Mouse (Mus musculus) frontal cortex, adult (tissue): Measurements from ENCODE around the gene Ptms.

Experiments used
- ATAC-seq: cut with Nextera tagmentation; 2 replicates; pipeline ENCODE4 v1.9.2; 2017; ENCODE audit warnings: mild to moderate bottlenecking, moderate library complexity, mixed read lengths; ENCODE audit not compliant: low TSS enrichment

The Ptms gene

GRCm38 (mm10) chr6:124930231-124930630, 10.3 kb upstream of the Ptms start:
- ATAC-seq = no peak

GRCm38 (mm10) chr6:124925941-124926340, 6.0 kb upstream of the Ptms start:
- no peak for ATAC-seq

DNA sequence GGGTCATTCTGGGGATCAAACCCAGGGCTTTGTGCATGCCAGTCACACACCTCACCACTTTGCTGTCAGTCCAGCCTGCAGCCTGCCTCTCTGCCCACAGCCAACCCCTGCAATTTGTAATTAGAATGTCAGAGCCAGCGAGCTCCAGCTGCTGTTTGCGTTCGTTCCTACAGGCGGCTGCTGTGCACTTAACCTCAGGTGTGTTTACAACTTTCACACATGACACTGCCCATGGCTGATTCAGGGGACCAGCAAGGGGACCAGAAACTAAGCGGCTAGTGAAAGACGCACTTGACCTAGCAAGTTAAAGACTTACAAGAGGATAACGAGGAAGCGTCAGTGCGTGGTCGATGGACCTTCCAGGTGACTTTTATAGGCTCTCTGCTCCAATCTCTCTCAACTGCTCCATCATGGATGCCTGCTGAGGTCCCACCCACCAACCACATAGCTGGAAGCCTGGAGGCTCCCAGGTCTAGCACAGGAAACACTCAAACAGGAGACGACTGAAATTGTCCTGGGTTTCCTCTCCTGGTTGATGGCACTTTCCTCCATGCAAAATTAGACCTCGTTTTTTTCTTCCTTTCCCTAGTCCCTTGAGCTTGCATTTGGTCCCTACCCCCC, 5.4 kb upstream of the Ptms start:
- no peak for ATAC-seq

GRCm38 (mm10) chr6:124921539-124921938, 1.6 kb upstream of the Ptms start:
- no peak for ATAC-seq

DNA sequence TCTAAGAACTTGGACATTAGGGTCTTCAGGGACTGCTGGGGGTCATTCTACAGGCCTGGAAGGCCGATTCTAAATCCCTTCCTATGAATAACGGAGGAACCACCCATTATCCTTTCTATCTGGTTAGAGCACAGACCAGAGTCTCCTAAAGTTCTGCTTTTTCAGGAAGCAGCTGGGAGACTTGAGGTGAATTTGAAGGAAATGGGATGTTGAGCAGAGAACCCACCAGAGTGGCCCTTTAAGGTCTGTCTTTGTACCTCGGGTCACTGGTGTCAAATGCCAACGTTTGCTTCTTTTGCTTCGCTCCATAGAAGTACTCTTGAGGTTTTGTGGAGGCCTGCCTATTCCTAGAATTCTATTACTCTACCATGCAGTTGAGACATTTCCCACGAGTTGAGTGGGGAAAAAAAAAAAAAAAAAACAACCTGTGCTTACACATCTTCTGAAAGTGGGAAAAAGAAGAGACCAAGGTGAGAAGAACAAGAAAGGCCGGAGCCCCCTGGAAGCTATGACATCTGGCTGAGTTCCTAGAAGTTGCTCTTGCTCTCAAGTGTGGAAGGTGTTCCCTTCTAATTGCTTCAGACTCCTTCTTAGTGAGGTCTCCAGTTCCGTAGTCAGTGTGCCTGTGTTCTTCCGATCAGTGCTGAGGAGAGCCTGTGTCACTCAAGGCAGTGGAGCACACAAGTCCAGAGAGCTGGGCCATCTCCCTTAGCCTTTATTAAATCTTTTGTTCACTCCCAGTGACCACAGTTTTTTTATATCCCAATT, 599 bp upstream of the Ptms start:
- no peak for ATAC-seq

DNA sequence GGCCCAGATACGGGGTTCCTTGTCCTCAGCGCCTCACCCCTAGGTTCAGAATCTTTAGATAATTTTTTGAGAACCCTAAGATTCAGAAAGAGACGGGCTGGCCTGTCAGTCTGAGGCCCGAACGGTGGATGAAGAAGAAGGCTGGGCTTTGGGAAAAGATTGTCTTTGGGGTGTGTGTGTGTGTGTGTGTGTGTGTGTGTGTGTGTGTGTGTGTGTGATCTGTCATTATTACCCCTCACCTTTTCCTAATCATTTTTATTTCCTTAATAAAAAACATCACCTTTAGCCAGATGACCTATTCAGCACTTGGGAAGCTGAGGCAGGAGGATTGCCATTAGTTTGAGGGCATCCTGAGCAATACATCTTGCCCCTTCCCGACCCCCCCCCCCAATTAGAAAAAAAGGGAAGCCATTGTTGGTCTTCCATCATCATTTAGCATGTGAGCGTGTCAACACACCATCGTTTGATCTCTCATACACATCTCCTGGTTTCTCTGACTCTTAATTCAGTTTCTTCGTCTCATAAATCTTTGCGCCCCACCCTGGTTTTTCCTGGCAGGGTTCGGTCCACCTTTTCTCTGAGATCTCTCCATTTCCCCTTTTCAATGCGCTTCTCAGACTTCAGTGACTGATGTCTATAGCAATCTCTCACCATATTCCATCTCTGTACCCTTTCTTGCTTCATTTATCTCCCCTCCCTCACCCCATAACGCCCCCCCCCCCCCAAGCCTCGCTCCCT, 844 bp downstream of the Ptms start:
- no peak for ATAC-seq

DNA sequence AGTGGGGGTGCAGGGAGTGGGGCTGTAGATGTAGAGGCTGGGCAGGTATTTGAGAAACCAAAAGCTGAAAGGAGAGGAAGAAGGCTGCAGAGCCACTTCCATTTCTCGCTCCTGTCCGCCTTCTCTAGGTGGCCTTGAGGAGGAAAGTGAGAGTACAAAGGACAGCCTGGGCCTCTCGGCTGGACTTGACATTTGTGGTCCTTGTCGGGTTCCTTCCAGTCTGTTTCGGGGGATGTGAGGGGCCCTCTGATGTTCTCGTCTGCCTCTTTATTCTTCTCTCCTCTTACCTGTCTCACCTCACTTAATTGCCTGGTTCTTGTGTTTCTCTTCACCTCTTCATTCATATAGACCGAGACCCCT, 1.6 kb downstream of the Ptms start:
- ATAC-seq = no peak; the same call in 1 of the 2 replicates

DNA sequence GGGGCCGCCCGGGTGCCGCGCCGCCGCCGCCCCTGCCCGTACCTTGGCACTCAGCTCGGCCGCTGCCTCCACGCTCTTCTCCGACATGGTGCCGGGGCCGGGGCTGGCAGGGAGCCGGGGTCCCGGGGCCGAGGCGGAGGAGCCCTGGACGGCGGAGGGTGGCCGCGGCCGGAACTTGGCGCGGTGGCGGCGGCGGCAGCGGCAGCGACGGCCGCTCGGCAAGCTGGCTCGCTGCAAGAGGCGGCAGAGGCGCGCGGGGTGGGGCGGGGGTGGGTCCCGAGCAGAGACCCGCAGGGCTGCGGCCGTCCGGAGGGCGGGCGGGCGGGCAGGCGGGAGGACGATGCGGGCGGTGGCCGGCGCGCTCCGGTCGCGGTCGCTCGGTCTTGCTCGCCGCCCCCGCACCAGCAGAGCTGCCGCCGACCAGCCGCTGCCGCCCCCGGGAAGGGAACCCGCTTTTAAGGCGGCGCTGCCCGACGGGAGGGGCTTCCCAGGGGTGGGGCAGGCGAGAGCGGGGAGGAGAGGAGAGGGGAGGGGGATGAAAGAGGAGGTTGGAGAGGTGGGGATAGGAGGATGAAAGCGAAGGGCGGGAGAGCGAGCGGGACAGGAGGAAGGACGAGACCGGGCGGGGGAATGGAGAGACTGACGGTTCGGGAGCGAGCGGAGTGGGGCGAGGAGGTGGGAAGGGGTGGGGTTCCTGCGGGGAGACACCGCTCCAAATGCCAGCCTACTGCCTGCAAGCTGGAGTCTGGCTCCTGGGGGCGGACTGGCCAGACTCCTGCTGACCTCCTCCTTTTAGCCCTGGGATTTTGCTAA, 2.2 kb downstream of the Ptms start:
- ATAC-seq = peak; percentile 53

DNA sequence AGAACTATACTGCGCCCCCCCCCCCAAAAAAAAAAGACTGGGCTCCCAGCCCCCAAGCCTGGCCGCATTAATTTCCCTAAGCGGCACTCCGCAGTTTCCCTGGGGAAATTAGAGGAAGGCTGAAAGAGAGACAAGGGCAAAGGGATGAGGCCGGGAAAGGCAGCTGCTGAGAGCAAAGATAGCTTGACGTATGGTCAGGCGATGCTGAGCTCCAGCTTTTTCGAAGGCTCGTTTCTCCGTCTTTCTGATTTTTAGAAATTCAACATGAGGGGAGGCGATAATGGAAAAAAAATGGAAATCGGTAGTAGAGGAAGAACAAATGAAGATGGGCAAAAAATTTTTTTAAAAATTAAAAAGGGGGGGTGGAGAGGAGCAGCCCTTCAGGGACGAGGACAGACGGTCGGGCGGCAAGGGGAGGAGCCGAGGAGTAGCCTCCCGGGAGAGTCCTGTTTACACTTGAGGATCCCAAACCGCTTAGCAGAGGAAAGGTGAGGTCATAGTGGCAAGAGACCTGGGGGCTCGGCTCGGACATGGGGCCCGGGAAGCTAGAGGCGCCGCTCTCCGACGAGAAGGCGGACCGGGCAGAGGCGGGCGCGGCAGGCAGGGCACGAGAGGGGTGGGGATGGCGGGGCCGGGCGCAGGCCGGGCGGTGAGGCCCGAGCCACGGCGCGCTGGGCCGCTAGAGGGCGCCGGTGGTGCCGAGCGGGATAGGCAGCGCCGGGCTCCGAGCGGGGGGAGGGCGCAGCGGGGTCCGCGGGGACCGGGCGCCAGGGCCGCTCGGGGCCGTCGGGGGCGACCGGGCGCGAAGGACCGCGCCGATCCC, 3.0 kb downstream of the Ptms start:
- peak; percentile 22 for ATAC-seq

GRCm38 (mm10) chr6:124915942-124916694, 3.8 kb downstream of the Ptms start:
- ATAC-seq = peak; percentile 13

- no peak for ATAC-seq
Measured at GRCm38 (mm10) chr6:124915160-124915941, 4.6 kb downstream of the Ptms start.

- no peak for ATAC-seq
Measured at GRCm38 (mm10) chr6:124914511-124914910, 5.4 kb downstream of the Ptms start.

DNA sequence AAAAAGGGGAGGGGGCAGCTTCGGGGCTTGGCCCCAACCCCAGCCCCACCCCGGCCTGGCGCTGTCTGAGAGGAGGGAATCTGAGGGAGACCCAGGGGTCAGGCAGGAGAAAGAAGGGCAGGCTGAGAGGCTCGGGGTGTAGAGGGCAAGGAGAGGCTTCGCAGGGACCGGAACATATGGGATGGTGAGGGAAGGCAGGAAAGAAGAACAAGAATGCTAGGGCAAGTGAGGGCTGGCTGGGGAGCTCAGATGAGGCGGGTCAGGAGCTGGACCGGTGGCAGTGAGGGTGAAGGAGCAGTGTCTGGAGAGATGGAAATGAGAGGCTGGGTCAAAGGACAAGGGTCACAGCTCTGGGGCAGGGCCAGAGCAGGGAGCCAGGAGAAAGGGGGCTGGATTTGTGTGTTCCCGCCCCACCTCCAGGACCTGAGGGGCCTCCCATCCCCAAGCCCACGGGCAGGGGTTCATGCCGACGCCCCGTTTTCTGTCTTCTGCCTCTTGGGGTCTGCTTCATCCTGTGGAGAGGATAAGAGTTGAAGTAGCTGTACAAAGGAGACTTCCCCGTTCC, 6.1 kb downstream of the Ptms start:
- ATAC-seq = no peak

DNA sequence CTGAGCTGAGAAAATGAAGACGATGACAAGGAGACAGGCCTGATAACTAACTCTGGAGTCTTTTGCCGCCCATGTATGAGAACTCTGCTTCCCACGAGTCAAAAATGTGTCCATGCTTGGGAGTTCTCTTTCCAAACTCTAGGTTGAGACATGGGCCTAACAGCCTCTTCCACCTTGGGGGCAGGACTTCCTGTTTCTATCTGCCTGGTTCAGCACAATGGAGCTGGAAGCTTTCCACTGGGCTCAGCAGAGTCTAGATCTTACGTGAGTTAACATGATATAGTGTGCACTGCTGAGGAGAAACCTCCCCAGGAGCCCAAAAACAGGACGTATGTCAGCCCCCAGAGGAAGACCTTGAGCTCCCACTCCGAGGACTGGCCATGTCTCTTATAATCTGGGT, 6.7 kb downstream of the Ptms start:
- ATAC-seq = no peak

DNA sequence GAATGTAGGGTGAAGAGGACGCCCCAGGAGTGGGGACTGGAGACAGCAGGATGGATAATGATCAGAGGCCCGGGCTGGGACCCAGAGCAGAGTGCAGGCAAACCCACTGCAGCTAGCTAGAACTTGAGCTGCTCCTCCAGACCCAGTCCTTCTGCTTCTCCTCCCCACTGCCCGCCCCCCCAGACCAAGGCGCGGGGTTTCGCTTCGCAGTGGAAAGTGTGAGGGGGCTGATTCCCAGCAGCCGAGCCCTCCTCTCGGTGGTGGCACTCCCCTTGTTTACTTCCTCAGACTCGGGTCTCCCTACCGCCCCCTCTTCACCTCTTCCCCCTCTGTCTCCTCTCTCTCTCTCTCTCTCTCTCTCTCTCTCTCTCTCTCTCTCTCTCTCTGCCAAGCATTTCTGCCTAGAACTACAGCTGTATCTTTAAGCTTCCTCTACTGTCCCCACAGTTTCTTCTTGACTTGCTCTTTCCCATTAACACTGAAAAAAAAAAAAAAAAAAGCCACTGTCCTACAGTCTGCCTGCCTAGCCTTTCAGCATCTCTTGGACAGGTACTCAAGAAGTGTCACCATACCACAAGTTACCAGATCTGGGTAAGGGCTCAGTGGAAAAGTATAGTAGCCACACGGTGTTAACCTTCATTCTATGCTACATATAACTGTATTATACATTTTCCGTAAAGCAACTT, 8.2 kb downstream of the Ptms start, which contains the start of gene Lag3:
Gene Lag3, minus strand, starts transcription at position 173 of the 686 bp plus-strand sequence.
- no peak for ATAC-seq

- ATAC-seq = peak; percentile 29; the same call in 1 of the 2 replicates
Measured at GRCm38 (mm10) chr6:124910032-124910431, 9.9 kb downstream of the Ptms start.

GRCm38 (mm10) chr6:124907767-124908166, 12.1 kb downstream of the Ptms start:
- ATAC-seq = no peak
